Mouse (Mus musculus) forebrain, embryonic 15.5 days (tissue): ENCODE results near the gene Taf12. TPM values are rescaled to one million over a fixed set of nuclear protein-coding genes. Genes with fewer than 3 reads are reported as not detected.
A peak's percentile ranks its signal among the peaks of the same experiment; 100 is the strongest.

Source experiments
- ATAC-seq: fragments of 200-750 bp; cut with Nextera tagmentation; replicated peaks from 2 replicates; pipeline ENCODE4 v1.8.0; 2017; ENCODE audit warnings: mild to moderate bottlenecking, moderate TSS enrichment, moderate library complexity
- H3K27ac ChIP-seq: fragments of 300-500 bp; sonication (generic); replicated peaks from 2 replicates; pipeline ENCODE4 v1.5.1; 2015; ENCODE audit warnings: mild to moderate bottlenecking, inconsistent platforms
- H3K27me3 ChIP-seq: fragments of 300-500 bp; sonication (generic); 2 replicates; pipeline ENCODE4 v1.6.1; 2015; ENCODE audit warnings: inconsistent platforms
- H3K36me3 ChIP-seq: fragments of 300-500 bp; sonication (generic); 2 replicates; pipeline ENCODE4 v1.6.1; 2015; ENCODE audit warnings: mild to moderate bottlenecking, inconsistent platforms
- H3K4me1 ChIP-seq: fragments of 300-500 bp; sonication (generic); 2 replicates; pipeline ENCODE4 v1.6.1; 2015; ENCODE audit warnings: inconsistent platforms
- H3K4me2 ChIP-seq: fragments of 300-500 bp; sonication (generic); replicated peaks from 2 replicates; pipeline ENCODE4 v1.6.1; 2015; ENCODE audit warnings: mild to moderate bottlenecking, inconsistent platforms
- H3K4me3 ChIP-seq: fragments of 300-500 bp; sonication (generic); 2 replicates; pipeline ENCODE4 v1.5.1; 2015; ENCODE audit warnings: mild to moderate bottlenecking, inconsistent platforms
- H3K9ac ChIP-seq: fragments of 300-500 bp; sonication (generic); replicated peaks from 2 replicates; pipeline ENCODE4 v1.6.1; 2015; ENCODE audit warnings: mild to moderate bottlenecking, inconsistent platforms
- H3K9me3 ChIP-seq: fragments of 300-500 bp; sonication (generic); 2 replicates; pipeline ENCODE4 v1.6.1; 2016; ENCODE audit warnings: inconsistent platforms
- WGBS: fragments of 180-500 bp; shearing (Covaris S2); methylation state at CpG from one replicate; pipeline ENCODE4 v1.1.7; 2015; ENCODE audit warnings: mixed read lengths; 5-methylcytosine and 5-hydroxymethylcytosine counted together
- polyA plus RNA-seq: library from polyadenylated mRNA; unstranded; fragments of >200 nt; fragmentation: Nextera tagmentation; extraction: Ambion mirVana; gene quantifications from 2 replicates; pipeline ENCODE4 v1.2.1, GENCODE M21; 2015

The Taf12 gene
- polyA plus RNA-seq, 1 experiment from 2014 or later, result 44.6 TPM

- ATAC-seq, result no peak
- Histone ChIP-seq H3K9ac (no peak overlapping the region), H3K4me3 (no peak overlapping the region), H3K4me1 (peaks cover 9% of the 10 kb centered on the region), H3K9me3 (no peaks in the 10 kb centered on the region), H3K27ac (no peak overlapping the region), H3K36me3 (peaks cover 3% of the 10 kb centered on the region; the same call in 1 of the 2 replicates), H3K27me3 (no peaks in the 10 kb centered on the region), H3K4me2 (no peak overlapping the region)
- 83% methylated on average over 8 of the region's 8 CpGs for WGBS
Measured at GRCm38 (mm10) chr4:132305276-132305675, 31.1 kb downstream of the Taf12 start.

DNA sequence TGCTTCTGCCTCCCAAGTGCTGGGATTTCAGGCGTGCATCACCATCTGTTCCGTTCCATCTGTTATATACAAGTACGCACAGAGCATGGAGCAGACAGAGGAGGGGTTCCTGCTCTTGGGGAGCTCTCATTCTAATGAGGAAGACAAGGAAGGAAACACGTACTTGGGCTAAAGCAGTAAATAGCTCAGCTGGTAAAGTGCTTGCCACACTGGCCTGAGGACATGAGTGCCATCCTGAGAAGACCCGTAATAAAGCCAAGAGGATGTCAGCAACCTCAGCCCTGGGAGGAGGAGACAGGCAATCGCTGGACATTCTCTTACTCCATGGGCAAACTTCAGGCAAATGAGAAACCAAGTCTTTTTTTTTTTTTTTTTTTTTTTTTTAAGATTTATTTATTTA is 31.8 kb downstream of the Taf12 start:
- no peaks in the 10 kb centered on the region for H3K9me3 ChIP-seq
- no peak overlapping the region for H3K4me2 ChIP-seq
- no peak overlapping the region for H3K27ac ChIP-seq
- ATAC-seq, result no peak
- peaks cover 13% of the 10 kb centered on the region for H3K4me1 ChIP-seq
- H3K36me3 ChIP-seq, result peaks cover 11% of the 10 kb centered on the region
- H3K9ac ChIP-seq, result no peak overlapping the region
- WGBS, result 69% methylated on average over 6 of the region's 6 CpGs
- no peak overlapping the region for H3K4me3 ChIP-seq
- H3K27me3 ChIP-seq, result no peaks in the 10 kb centered on the region

- no peaks in the 10 kb centered on the region for H3K27me3 ChIP-seq
- H3K9ac ChIP-seq, result peak overlapping the region; percentile 96
- ATAC-seq, result peak; percentile 96
- no peaks in the 10 kb centered on the region for H3K9me3 ChIP-seq
- peaks cover 36% of the 10 kb centered on the region for H3K36me3 ChIP-seq
- WGBS, result 1% methylated on average over 41 of the region's 41 CpGs
- peaks cover 10% of the 10 kb centered on the region for H3K4me1 ChIP-seq
- H3K27ac ChIP-seq, result peak overlapping the region; percentile 93
- peak overlapping the region; percentile 85 for H3K4me3 ChIP-seq
- peak overlapping the region; percentile 74 for H3K4me2 ChIP-seq
Measured at GRCm38 (mm10) chr4:132308437-132309139, 34.4 kb downstream of the Taf12 start.

GRCm38 (mm10) chr4:132309140-132309848 is 35.1 kb downstream of the Taf12 start:
- WGBS, result 2% methylated on average over 15 of the region's 15 CpGs
- no peak for ATAC-seq

DNA sequence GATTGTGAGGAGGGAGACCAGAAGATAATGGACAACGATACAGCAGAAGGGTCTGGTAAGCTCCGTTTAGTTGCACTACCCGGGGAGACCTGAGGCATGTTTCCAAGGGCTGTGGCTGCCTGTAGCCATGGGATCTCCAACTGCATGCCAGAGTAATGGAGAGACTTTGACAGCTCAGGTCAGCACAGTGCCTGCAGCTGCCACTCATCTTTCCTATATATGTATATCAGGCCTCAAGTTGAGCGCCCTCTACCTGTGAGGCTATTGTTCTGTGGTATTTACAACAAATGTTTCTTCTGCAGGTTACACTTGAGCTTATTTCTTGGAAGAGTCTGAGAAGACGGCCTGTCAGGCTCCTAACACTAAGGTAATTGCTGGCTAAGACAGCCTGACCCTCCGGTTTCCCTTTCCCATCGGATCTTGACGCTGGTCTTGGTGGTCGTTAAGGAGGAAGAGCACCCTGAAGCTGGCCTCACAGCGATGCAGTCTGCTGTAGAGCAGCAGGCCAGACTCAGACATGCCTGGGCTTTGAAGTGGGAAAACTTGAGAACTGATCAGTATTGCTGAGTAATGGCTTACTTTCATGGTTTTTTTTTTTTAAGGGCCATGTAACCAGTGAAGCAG is 35.8 kb downstream of the Taf12 start:
- WGBS, result 27% methylated on average over 10 of the region's 10 CpGs
- peak overlapping the region; percentile 96 for H3K9ac ChIP-seq
- H3K36me3 ChIP-seq, result peaks cover 46% of the 10 kb centered on the region
- H3K4me2 ChIP-seq, result peak overlapping the region; percentile 74
- ATAC-seq, result no peak
- H3K4me3 ChIP-seq, result peak overlapping the region; percentile 85
- H3K9me3 ChIP-seq, result no peaks in the 10 kb centered on the region
- H3K27ac ChIP-seq, result peak overlapping the region; percentile 93; the same call in 1 of the 2 replicates
- H3K27me3 ChIP-seq, result no peaks in the 10 kb centered on the region
- peaks cover 10% of the 10 kb centered on the region for H3K4me1 ChIP-seq

More at GRCm38 (mm10) chr4:132309140-132309848, 35.1 kb downstream of the Taf12 start:
- peak overlapping the region; percentile 93 for H3K27ac ChIP-seq
- H3K27me3 ChIP-seq, result no peaks in the 10 kb centered on the region
- H3K9me3 ChIP-seq, result no peaks in the 10 kb centered on the region
- peaks cover 10% of the 10 kb centered on the region for H3K4me1 ChIP-seq
- peak overlapping the region; percentile 85 for H3K4me3 ChIP-seq
- peak overlapping the region; percentile 74 for H3K4me2 ChIP-seq
- H3K36me3 ChIP-seq, result peaks cover 42% of the 10 kb centered on the region
- peak overlapping the region; percentile 96 for H3K9ac ChIP-seq

DNA sequence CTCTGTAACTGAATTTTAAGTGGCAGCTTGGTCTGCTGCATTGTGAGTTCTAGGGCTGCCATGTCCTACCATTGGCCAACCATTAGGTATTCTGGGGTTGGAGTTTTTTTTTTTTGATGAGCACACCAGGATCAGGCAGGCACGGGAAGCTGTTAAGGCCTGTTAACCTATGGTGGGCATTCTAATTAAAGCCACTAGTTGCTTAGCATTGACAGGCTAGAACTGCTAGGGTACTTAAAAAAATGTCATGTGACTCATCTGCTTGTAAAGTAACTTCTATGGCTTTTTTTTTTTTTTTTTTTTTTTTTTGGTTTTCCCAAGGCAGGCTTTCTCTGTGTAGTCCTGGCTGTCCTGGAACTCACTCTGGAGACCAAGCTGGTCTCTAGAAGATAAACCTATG is 37.0 kb downstream of the Taf12 start:
- 25% methylated on average over 1 of the region's 1 CpGs for WGBS
- Histone ChIP-seq H3K4me2 (no peak overlapping the region), H3K4me3 (no peak overlapping the region), H3K9me3 (no peaks in the 10 kb centered on the region), H3K27me3 (no peaks in the 10 kb centered on the region), H3K27ac (no peak overlapping the region), H3K4me1 (peaks cover 10% of the 10 kb centered on the region), H3K36me3 (peaks cover 54% of the 10 kb centered on the region), H3K9ac (no peak overlapping the region)
- ATAC-seq, result no peak

DNA sequence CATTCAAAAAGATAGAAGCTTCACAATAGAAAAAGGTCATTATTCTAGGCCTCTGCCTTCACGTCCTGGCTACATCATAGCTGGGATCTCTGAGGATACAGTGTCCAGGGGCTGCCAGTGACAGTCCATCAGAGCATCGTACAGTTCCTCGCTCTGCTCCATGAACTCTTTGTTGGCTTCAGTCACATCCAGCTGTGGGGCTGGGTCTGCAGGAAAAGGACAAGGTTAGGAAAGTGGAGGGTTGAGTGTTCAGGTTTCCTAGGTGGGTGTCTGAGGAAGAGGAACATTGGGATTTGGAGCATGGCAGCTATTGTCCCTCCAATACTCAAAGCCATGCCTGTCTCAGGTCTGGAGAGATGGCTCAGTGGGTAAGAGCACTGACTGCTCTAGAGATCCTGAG is 37.6 kb downstream of the Taf12 start:
- no peak overlapping the region for H3K9ac ChIP-seq
- no peak for ATAC-seq
- WGBS, result 44% methylated on average over 3 of the region's 3 CpGs
- no peaks in the 10 kb centered on the region for H3K9me3 ChIP-seq
- H3K4me3 ChIP-seq, result no peak overlapping the region
- H3K36me3 ChIP-seq, result peaks cover 59% of the 10 kb centered on the region
- no peaks in the 10 kb centered on the region for H3K27me3 ChIP-seq
- peaks cover 10% of the 10 kb centered on the region for H3K4me1 ChIP-seq
- no peak overlapping the region for H3K27ac ChIP-seq
- H3K4me2 ChIP-seq, result no peak overlapping the region

DNA sequence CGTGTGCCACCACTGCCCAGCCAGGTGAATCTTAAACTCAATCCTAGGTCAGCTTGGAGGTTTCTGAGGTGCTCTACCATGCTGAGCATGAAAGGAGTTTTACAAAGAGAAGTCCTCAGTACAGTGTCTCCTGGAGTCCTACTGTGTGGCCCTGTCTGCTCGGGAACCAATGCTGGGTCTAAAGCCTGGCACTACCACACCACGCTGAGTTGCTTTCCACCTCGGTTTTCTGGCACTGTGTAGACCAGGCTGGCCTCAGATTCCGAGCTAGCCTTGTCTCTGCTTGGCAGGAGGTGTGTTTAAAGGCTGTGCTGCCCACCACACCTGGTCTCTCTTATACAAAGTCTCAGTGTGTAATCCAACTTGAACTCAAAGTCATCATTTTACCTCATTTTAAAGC is 38.5 kb downstream of the Taf12 start:
- no peaks in the 10 kb centered on the region for H3K27me3 ChIP-seq
- no peak overlapping the region for H3K27ac ChIP-seq
- no peak for ATAC-seq
- no peak overlapping the region for H3K4me2 ChIP-seq
- no peak overlapping the region for H3K9ac ChIP-seq
- H3K36me3 ChIP-seq, result peaks cover 68% of the 10 kb centered on the region
- H3K4me3 ChIP-seq, result no peak overlapping the region
- WGBS, result 90% methylated on average over 5 of the region's 5 CpGs
- no peaks in the 10 kb centered on the region for H3K9me3 ChIP-seq
- H3K4me1 ChIP-seq, result peaks cover 10% of the 10 kb centered on the region

DNA sequence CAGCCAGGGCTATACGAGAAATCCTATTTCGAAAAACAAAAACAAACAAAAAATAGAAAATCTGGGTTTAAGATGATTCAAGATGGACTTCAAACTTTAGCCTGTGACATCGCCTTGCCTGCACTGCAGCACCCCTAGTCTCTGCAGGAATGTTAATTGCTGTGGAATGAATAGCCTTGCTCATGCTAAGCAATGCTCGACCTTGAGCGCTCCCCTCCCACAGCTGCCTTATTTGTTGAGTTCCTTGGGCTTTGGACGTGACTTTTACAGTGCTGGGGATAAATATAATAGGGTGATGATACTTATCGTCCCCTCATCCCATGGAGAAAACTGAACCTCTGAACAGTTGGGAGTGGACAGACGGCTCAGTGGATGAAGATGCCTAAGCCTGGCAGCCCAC is 41.5 kb downstream of the Taf12 start:
- no peak for ATAC-seq
- WGBS, result 84% methylated on average over 8 of the region's 8 CpGs
- peaks cover 81% of the 10 kb centered on the region for H3K36me3 ChIP-seq

DNA sequence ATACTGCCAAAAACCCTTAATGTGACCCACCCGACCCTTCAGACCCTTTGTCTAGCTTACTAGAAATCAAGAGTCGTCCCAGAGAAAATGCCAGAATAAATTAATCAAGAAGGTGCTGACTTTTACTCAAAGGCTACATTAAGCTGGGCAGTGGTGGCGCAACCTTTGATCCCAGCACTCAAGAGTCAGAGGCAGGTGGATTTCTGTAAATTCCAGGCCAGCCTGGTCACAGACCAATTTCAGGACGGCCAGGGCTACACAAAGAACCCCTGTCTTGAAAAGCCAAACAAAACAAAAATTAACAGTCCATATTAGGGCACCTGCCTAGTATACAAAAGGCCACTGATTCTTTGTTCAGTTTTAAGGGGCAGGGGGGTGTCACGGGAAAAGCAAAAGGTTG is 52.3 kb downstream of the Taf12 start:
- H3K9me3 ChIP-seq, result no peaks in the 10 kb centered on the region
- no peak for ATAC-seq
- H3K27ac ChIP-seq, result no peak overlapping the region
- peaks cover 37% of the 10 kb centered on the region for H3K36me3 ChIP-seq
- H3K9ac ChIP-seq, result no peak overlapping the region
- 70% methylated on average over 5 of the region's 5 CpGs for WGBS
- no peak overlapping the region for H3K4me3 ChIP-seq
- no peak overlapping the region for H3K4me2 ChIP-seq
- peaks cover 11% of the 10 kb centered on the region for H3K4me1 ChIP-seq
- H3K27me3 ChIP-seq, result no peaks in the 10 kb centered on the region

More for the DNA sequence above, 41.5 kb downstream of the Taf12 start:
- H3K4me1 ChIP-seq, result no peaks in the 10 kb centered on the region
- no peak overlapping the region for H3K4me2 ChIP-seq
- no peaks in the 10 kb centered on the region for H3K27me3 ChIP-seq
- H3K9me3 ChIP-seq, result no peaks in the 10 kb centered on the region
- H3K27ac ChIP-seq, result no peak overlapping the region
- H3K9ac ChIP-seq, result no peak overlapping the region
- H3K4me3 ChIP-seq, result no peak overlapping the region

- ATAC-seq, result no peak
- H3K9me3 ChIP-seq, result no peaks in the 10 kb centered on the region
- H3K27ac ChIP-seq, result no peak overlapping the region; the same call in 1 of the 2 replicates
- peak overlapping the region; percentile 59 for H3K4me2 ChIP-seq
- H3K4me1 ChIP-seq, result peaks cover 11% of the 10 kb centered on the region
- no peaks in the 10 kb centered on the region for H3K27me3 ChIP-seq
- WGBS, result 38% methylated on average over 14 of the region's 14 CpGs
- peaks cover 37% of the 10 kb centered on the region for H3K36me3 ChIP-seq
- H3K9ac ChIP-seq, result peak overlapping the region; percentile 90
- peak overlapping the region; percentile 91 for H3K4me3 ChIP-seq
Measured at GRCm38 (mm10) chr4:132328391-132328982, 54.3 kb downstream of the Taf12 start.
